Mouse (Mus musculus) embryo, embryonic 10 days (tissue): Measurements from ENCODE around the gene Selenop.
A peak's percentile ranks its signal among the peaks of the same experiment; 100 is the strongest.
"Not testable (repeated sequence)": the region's sequence is repeated elsewhere in the genome, so short reads cannot be mapped to it uniquely, and the experiment has no call there.

Experiments used
- DNase-seq: peaks from one replicate; pipeline ENCODE4 v3.0.0-alpha.2; 2015; ENCODE audit warnings: low spot score

Selenop gene

GRCm38 (mm10) chr15:3268247-3268646 lies at the start of gene Selenop:
Gene Selenop (plus strand): TSS chr15:3268547.
- no peak for DNase-seq

DNA sequence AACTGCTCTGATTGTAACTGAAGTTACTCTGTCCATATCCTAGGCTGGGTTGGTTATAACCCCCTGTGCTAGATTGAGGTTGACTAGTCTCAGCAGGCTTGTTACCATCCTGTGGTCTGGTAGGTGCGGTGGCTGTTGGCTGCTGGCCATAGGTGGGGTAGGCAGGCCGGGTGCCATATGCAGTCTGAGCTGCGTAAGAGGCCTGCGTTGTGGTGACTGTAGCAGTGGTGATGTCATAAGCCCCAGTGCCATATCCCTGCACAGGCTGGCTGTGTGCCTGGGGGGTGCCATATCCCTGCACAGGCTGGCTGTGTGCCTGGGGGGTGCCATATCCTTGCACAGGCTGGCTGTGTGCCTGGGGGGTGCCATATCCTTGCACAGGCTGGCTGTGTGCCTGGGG lies 49.7 kb upstream of the Selenop start:
- DNase-seq: not testable (repeated sequence)

DNA sequence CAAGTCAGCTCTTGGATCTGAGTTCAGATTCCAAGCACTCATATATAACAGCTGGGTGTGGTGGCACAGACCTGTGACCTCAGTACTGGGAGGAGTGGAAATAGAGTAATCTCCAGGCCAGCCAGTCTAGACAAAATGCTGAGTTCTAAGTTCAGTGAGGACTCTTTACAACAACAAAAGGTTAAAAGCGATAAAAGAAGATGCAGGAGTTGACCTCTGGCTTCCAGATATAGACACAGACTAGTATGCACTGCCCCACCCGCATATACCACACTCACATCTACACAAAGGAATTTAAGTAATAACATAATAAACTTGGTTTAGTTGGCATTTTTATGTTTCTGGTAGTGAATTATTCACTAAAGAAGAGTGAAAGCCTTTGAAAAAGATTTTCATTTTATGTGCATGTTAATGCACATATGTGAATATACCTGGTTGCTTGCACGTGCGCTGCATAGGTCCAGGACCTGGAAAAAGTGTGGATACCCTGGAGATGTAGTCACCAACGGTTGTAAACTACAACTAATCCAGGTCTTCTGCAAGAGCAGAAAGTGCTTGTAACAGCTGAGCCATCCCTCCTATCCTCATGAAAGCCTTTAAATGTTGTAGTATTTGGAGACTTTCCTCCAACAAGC lies 45.4 kb upstream of the Selenop start:
- DNase-seq: no peak

DNA sequence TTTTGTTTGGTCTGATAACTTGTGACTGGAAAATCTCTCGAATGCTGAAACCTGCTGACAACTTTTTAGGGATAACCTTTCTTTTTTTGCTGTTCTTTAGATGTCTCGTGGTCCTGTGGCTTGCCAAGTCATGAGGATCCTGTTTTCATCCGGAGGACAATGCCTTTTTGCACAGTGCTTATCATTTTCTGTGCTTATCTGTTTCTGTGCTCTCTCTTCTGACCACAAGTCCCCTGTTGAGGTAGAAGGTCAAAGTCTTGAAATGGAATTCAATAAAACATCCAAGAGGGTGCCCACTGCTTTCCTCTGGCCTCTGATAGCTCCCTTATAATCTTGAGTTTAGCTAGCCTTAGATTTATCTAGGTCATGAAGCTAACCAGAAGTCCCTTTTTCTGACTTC lies 41.8 kb upstream of the Selenop start:
- DNase-seq: no peak

- DNase-seq: no peak
Measured at GRCm38 (mm10) chr15:3228185-3228584, 40.2 kb upstream of the Selenop start.

DNA sequence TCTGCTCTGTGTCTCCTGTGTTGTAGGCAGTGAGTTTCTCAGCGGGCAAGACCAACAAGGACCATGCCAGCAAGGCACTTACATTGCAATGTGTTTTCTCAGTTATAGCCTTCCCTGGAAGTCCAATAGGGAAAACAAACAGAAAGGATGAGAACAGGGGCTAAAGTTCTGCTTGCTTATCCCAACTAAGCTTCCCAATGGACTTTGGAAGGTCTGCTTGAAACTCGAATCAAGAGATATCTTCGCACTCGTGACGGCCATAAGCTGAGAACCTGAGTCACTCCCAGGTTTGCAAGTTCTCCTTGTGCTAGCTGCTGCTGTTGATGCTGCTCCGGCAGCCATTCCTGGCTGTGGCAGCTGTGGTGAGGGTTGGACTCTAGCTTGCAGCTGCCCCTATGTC lies 39.4 kb upstream of the Selenop start:
- DNase-seq: no peak

- DNase-seq: no peak
Measured at GRCm38 (mm10) chr15:3231004-3231403, 37.3 kb upstream of the Selenop start.

- peak; percentile 84 for DNase-seq
Measured at GRCm38 (mm10) chr15:3232168-3232835, 36.0 kb upstream of the Selenop start.

DNA sequence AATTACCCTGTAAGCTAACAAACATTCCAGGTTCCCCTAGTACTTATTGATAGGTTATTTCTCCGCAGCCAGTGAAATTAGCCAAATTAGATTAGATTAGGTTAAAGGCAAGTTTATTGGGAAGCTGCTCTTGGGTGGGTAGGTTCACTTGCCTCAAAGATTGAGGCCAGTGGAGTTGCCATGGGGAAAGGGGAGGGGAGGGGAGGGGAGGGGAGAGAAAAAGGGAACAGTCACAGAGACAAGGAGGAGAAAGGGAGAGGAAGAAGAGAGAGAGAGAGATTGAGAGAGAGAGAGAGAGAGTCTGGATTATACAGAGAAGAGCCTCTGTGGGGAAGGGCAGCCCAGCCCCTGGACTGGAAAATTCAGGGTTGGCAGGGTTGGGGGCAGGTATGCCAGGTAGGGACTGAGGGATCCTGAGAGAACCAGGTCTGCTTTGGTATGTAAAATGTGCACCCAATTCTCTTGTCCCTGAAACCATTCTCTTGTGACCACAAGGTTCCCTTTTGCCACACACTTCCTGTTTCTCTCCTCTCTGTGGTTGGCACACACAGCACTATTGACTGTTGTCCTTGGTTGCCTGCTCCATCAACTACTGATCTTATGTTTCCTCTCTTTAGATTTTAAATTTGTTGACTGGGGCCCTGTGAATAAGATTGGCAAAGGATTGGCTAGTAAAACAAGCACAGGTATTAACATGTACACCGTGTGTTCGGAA lies 34.4 kb upstream of the Selenop start:
- no peak for DNase-seq

- no peak for DNase-seq
Measured at GRCm38 (mm10) chr15:3236338-3236737, 32.0 kb upstream of the Selenop start.

DNA sequence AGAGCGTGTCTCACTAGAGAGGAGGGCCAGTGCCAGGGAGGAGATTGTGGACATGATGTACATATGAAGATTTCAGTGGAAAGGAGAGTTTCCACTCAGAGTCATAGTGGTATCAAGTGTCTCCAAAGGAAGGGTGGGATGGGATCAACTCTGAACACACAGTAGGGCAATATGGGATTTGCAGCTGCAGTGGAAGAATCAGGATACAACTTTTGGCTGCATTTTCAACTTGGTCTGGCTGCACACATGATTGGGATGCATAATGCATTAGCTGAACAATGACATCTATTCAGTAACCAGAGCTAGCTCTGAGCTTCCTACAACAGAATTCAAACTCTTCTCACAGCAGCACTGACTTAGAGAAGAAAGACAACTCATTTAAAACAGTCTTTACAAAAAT lies 30.4 kb upstream of the Selenop start:
- no peak for DNase-seq

DNA sequence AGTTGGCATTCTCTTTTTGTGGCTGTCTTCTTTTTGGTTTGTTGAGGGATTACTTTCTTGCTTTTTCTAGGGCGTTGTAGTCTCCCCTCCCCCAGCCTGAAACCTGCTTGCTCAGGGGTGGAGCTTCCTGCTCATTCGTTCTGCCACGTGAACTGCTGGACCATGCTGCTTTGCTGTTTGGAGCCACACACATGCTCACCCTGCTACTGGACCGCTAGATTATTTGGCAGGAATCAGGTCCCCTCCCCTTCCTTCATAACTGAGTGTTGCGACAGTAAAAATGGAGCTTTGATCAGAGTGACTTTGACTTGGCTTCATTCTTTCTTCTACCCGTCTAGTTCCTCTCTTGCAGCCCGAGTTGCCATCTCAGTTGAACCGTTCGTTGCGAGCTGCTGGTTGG lies 23.3 kb upstream of the Selenop start:
- DNase-seq: not testable (repeated sequence)

- DNase-seq: no peak
Measured at GRCm38 (mm10) chr15:3250620-3251019, 17.7 kb upstream of the Selenop start.

GRCm38 (mm10) chr15:3251031-3251717 lies 17.2 kb upstream of the Selenop start:
- no peak for DNase-seq

- DNase-seq: no peak
Measured at GRCm38 (mm10) chr15:3251718-3252067, 16.7 kb upstream of the Selenop start.

DNA sequence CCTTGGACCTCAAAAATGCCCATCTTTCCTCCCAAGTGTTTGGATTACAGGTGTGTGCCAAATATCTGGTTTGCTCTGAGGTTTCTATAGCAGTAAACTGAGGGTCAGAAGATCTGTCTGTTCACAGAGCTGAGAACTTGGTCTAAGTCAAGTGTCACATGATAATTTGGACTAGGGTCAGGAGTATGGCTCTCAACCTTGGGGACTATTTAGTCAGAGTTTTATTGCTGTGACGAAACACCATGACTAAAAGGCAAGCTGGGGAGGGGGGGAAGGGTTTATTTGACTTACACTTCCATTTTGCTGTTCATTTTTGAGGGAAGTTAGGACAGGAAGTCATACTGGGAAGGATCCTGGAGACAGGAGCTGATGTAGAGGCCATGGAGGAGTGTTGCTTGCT lies 9.3 kb upstream of the Selenop start:
- DNase-seq: no peak

GRCm38 (mm10) chr15:3260309-3260708 lies 8.0 kb upstream of the Selenop start:
- DNase-seq: no peak

DNA sequence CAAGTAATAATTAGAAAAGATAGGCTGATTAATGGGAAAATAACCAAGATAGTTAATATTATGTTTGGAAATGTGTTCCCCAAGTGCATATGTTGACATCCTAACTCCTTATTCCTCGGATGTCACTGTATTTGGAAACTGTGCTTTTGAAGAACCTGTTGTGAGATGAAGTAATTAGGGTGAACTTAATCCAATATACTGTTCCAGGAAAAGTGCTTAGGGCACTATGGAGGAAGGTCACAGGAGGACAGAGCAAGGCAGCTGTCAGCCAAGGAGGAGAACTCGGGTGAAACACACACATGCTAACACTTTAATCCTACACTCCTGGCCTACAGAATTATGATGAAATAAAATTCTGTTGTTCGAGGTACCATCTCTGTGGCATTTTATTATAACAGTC lies 5.5 kb upstream of the Selenop start:
- no peak for DNase-seq

GRCm38 (mm10) chr15:3264293-3264692 lies 4.1 kb upstream of the Selenop start:
- DNase-seq: no peak

- no peak for DNase-seq
Measured at GRCm38 (mm10) chr15:3264828-3265227, 3.5 kb upstream of the Selenop start.

GRCm38 (mm10) chr15:3269496-3269895 lies 1.1 kb downstream of the Selenop start:
- DNase-seq: peak; percentile 57

- DNase-seq: peak; percentile 57
Measured at GRCm38 (mm10) chr15:3269996-3270645, 1.8 kb downstream of the Selenop start.
